Mouse (Mus musculus) kidney, embryonic 16.5 days (tissue): ENCODE data around the gene Cryba4. TPM values are rescaled to one million over a fixed set of nuclear protein-coding genes. Genes with fewer than 3 reads are reported as not detected.

Experiments used
- ATAC-seq: fragments of 200-750 bp; cut with Nextera tagmentation; 2 replicates; pipeline ENCODE4 v1.8.0; 2017; ENCODE audit warnings: moderate TSS enrichment; ENCODE audit not compliant: low FRiP score, low TSS enrichment
- H3K27ac ChIP-seq: fragments of 300-500 bp; sonication (generic); 2 replicates; pipeline ENCODE4 v1.5.1; 2014; ENCODE audit warnings: low read length
- H3K27me3 ChIP-seq: fragments of 300-500 bp; sonication (generic); 2 replicates; pipeline ENCODE4 v1.6.1; 2014; ENCODE audit warnings: low read length, control low read depth, mixed read lengths; ENCODE audit not compliant: insufficient read depth
- H3K36me3 ChIP-seq: fragments of 300-500 bp; sonication (generic); 2 replicates; pipeline ENCODE4 v1.6.1; 2014; ENCODE audit warnings: low read length, control low read depth, mixed read lengths; ENCODE audit not compliant: insufficient read depth
- H3K4me1 ChIP-seq: fragments of 300-500 bp; sonication (generic); 2 replicates; pipeline ENCODE4 v1.6.1; 2014; ENCODE audit warnings: low read length, control low read depth, mixed read lengths; ENCODE audit not compliant: insufficient read depth
- H3K4me2 ChIP-seq: fragments of 300-500 bp; sonication (generic); replicated peaks from 2 replicates; pipeline ENCODE4 v1.6.1; 2014; ENCODE audit warnings: low read depth, low read length
- H3K4me3 ChIP-seq: fragments of 300-500 bp; sonication (generic); 2 replicates; pipeline ENCODE4 v1.5.1; 2014; ENCODE audit warnings: mild to moderate bottlenecking, low read length
- H3K9ac ChIP-seq: fragments of 300-500 bp; sonication (generic); replicated peaks from 2 replicates; pipeline ENCODE4 v1.6.1; 2014; ENCODE audit warnings: low read length
- H3K9me3 ChIP-seq: fragments of 300-500 bp; sonication (generic); 2 replicates; pipeline ENCODE4 v1.6.1; 2016; ENCODE audit warnings: low read length, control low read depth
- WGBS: fragments of 180-500 bp; shearing (Covaris S2); extraction: QIAGEN DNeasy Blood & Tissue Kit; methylation state at CpG from one replicate; pipeline ENCODE4 v1.1.7; 2014; 5-methylcytosine and 5-hydroxymethylcytosine counted together
- polyA plus RNA-seq: library from polyadenylated mRNA; unstranded; fragments of >200 nt; fragmentation: Nextera tagmentation; extraction: Ambion mirVana; gene quantifications from 2 replicates; pipeline ENCODE4 v1.2.1, GENCODE M21; 2015

The Cryba4 gene
- polyA plus RNA-seq, 1 experiment from 2014 or later = 0.81 TPM

GRCm38 (mm10) chr5:112280863-112281660, 28.7 kb upstream of the Cryba4 start:
- Histone ChIP-seq H3K4me3 (no peak overlapping the region), H3K27me3 (no peaks in the 10 kb centered on the region), H3K9ac (no peak overlapping the region), H3K9me3 (no peaks in the 10 kb centered on the region), H3K36me3 (no peaks in the 10 kb centered on the region), H3K27ac (peak overlapping the region; percentile 73; the same call in 1 of the 2 replicates), H3K4me2 (no peak overlapping the region), H3K4me1 (peaks cover 64% of the 10 kb centered on the region)
- ATAC-seq = no peak
- 67% methylated on average over 15 of the region's 15 CpGs for WGBS

GRCm38 (mm10) chr5:112280151-112280550, 27.8 kb upstream of the Cryba4 start:
- no peaks in the 10 kb centered on the region for H3K9me3 ChIP-seq
- no peaks in the 10 kb centered on the region for H3K27me3 ChIP-seq
- peaks cover 69% of the 10 kb centered on the region for H3K4me1 ChIP-seq
- H3K27ac ChIP-seq = peak overlapping the region; percentile 16; the same call in 1 of the 2 replicates
- peak overlapping the region; percentile 35; the same call in 1 of the 2 replicates for H3K9ac ChIP-seq
- no peaks in the 10 kb centered on the region for H3K36me3 ChIP-seq
- no peak overlapping the region for H3K4me3 ChIP-seq
- H3K4me2 ChIP-seq = no peak overlapping the region
- WGBS = 81% methylated on average over 7 of the region's 7 CpGs
- no peak for ATAC-seq

- no peaks in the 10 kb centered on the region for H3K27me3 ChIP-seq
- peak overlapping the region; percentile 35; the same call in 1 of the 2 replicates for H3K9ac ChIP-seq
- ATAC-seq = no peak
- no peaks in the 10 kb centered on the region for H3K9me3 ChIP-seq
- H3K36me3 ChIP-seq = no peaks in the 10 kb centered on the region
- H3K4me3 ChIP-seq = peak overlapping the region; percentile 78; the same call in 1 of the 2 replicates
- H3K27ac ChIP-seq = peak overlapping the region; percentile 16; the same call in 1 of the 2 replicates
- peaks cover 68% of the 10 kb centered on the region for H3K4me1 ChIP-seq
- 0 out of 2 replicates have a peak overlapping the region, but pooled peaks have one; percentile 17 for H3K4me2 ChIP-seq
- 77% methylated on average over 17 of the region's 17 CpGs for WGBS
These were observed 27.1 kb upstream of the Cryba4 start for GRCm38 (mm10) chr5:112279181-112280021.

GRCm38 (mm10) chr5:112277906-112278470, 25.7 kb upstream of the Cryba4 start:
- Histone ChIP-seq H3K9ac (peak overlapping the region; percentile 90; the same call in 1 of the 2 replicates), H3K4me3 (peak overlapping the region; percentile 78), H3K36me3 (no peaks in the 10 kb centered on the region), H3K4me1 (peaks cover 58% of the 10 kb centered on the region), H3K4me2 (peak overlapping the region; percentile 79), H3K27me3 (no peaks in the 10 kb centered on the region), H3K9me3 (no peaks in the 10 kb centered on the region), H3K27ac (no peak overlapping the region)
- no peak for ATAC-seq
- 67% methylated on average over 11 of the region's 11 CpGs for whole genome bisulfite sequencing

- H3K9ac ChIP-seq = peak overlapping the region; percentile 90
- peaks cover 52% of the 10 kb centered on the region for H3K4me1 ChIP-seq
- peak overlapping the region; percentile 78 for H3K4me3 ChIP-seq
- peak overlapping the region; percentile 65 for H3K27ac ChIP-seq
- H3K9me3 ChIP-seq = no peaks in the 10 kb centered on the region
- peak overlapping the region; percentile 79 for H3K4me2 ChIP-seq
- no peaks in the 10 kb centered on the region for H3K36me3 ChIP-seq
- ATAC-seq = no peak; the same call in 1 of the 2 replicates
- H3K27me3 ChIP-seq = no peaks in the 10 kb centered on the region
- under 1% methylated on average over 24 of the region's 24 CpGs for WGBS
These were observed 24.6 kb upstream of the Cryba4 start for GRCm38 (mm10) chr5:112276907-112277348.

- Histone ChIP-seq H3K4me2 (peak within 1 kb of the TSS; percentile 79), H3K27ac (peak within 1 kb of the TSS; percentile 65), H3K4me1 (peaks cover 55% of the 10 kb centered on the region), H3K4me3 (peak within 1 kb of the TSS; percentile 78), H3K36me3 (no peaks in the 10 kb centered on the region), H3K9ac (peak within 1 kb of the TSS; percentile 90), H3K27me3 (no peaks in the 10 kb centered on the region), H3K9me3 (no peaks in the 10 kb centered on the region)
- under 1% methylated on average over 60 of the region's 62 CpGs for WGBS
- peak; percentile 95 for ATAC-seq
These were observed 24.1 kb upstream of the Cryba4 start, which contains the start of gene Tpst2 for GRCm38 (mm10) chr5:112276267-112276873. Gene Tpst2 (plus strand): TSS chr5:112276691.

GRCm38 (mm10) chr5:112275021-112275804, 22.9 kb upstream of the Cryba4 start:
- H3K9me3 ChIP-seq = no peaks in the 10 kb centered on the region
- no peak for ATAC-seq
- peaks cover 55% of the 10 kb centered on the region for H3K4me1 ChIP-seq
- peak overlapping the region; percentile 7; the same call in 1 of the 2 replicates for H3K27ac ChIP-seq
- H3K27me3 ChIP-seq = no peaks in the 10 kb centered on the region
- no peaks in the 10 kb centered on the region for H3K36me3 ChIP-seq
- no peak overlapping the region for H3K9ac ChIP-seq
- peak overlapping the region; percentile 57 for H3K4me2 ChIP-seq
- H3K4me3 ChIP-seq = peak overlapping the region; percentile 78
- 45% methylated on average over 4 of the region's 4 CpGs for WGBS

- Histone ChIP-seq H3K9me3 (no peaks in the 10 kb centered on the region), H3K36me3 (no peaks in the 10 kb centered on the region), H3K4me3 (no peak overlapping the region), H3K4me1 (peaks cover 49% of the 10 kb centered on the region), H3K4me2 (no peak overlapping the region), H3K27ac (no peak overlapping the region), H3K9ac (no peak overlapping the region), H3K27me3 (no peaks in the 10 kb centered on the region)
- no peak for ATAC-seq
- WGBS = 39% methylated on average over 2 of the region's 2 CpGs
These were observed 21.6 kb upstream of the Cryba4 start for GRCm38 (mm10) chr5:112273746-112274463.
